Mouse (Mus musculus): ENCODE measurements around the gene BC005537.

Gene BC005537

DNA sequence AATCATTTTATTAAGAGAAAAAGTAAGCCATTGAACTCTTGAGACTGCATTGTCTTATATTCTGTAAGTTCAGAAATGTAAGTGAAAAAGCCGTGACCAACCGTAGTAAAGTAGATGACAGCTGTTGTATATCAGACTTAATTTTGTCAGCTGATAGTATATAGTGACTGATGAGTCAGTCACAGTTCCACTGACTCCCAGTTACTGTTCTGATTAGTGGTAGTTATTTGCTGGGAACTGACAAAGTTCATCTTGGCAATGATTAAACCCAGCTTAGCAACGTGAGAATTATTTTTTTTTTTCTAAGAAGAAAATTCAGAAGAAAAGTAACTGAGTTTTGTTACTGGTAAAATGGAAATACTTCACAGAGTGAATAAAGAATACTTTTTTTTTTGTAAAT, 40.2 kb downstream of the BC005537 start:
- DNase-seq (ENCODE audit: extremely low read depth, low read depth), result no peak

DNA sequence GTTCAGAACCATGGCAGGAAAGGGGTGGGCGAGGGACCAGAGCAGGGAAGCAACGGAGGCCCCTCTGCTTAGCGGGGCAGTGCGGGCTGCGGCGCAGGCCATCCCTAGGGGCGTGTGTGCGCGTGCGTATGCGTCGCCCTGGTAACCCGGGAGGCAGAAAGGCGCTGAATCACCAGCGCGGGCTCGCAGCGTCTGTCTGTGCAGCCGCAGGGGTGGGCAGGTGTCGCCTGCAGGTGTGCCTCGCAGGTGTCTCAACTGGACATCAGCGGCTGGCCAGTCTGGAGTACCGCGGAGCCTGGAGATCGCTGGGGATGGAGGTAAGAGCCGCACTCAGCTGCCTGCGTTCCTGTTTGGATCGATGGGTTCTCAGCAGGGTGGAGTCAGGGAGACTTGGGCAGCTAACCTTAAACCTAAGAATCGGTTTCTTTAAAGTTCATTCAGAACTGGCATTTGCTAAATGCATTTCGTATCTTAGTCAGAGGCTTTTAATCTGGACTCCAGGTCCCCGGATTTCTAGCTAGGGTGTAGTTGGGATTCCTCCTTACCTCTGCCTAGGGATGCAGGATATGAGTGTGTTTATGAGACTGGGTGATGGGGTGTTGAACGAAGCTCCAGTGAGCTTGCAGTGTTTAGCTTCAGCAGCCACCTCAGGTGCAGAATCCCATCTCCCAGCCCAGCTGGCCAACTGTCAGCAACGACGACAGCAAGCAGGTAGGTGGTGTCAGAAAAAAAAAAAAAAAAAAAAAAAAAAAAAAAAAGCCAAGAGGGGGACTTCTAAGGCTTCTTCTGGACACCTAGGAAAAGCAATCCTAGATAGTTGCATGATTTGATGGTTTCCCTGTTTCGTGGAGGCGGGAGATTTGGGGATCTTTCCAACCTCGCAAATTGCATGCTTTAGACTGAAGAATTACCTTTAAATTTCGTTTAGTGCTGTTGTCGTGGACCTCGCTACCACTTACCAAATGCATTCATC, 43.8 kb downstream of the BC005537 start, which contains the start of gene D130043K22Rik:
D130043K22Rik (plus strand) TSS at position 153 of the 973 bp plus-strand sequence.
- DNase-seq (ENCODE audit: extremely low read depth, low read depth), result no peak

DNA sequence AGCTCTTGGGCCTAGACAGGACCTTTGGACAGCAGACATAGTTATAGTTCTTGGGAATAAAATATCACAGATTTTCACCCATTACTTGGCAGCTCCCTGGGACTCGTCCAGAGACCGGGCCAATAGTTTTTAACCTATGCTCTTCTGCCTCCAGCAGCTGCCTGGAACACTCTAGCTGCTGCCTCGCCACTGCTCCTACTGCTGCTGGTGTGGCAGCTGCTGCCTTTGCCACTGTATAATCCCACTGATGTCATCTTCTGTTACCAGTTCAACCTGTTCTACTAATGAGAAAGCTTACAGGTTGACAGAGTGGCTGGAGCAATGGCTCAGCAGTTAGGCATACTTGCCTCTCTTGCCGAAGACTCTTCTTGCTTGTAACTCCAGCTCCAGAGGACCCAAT, 47.9 kb downstream of the BC005537 start:
- no peak for DNase-seq (ENCODE audit: extremely low read depth, low read depth)

- DNase-seq (ENCODE audit: extremely low read depth, low read depth), result no peak
Observed at GRCm38 (mm10) chr13:24851989-24852388, 50.5 kb downstream of the BC005537 start.

DNA sequence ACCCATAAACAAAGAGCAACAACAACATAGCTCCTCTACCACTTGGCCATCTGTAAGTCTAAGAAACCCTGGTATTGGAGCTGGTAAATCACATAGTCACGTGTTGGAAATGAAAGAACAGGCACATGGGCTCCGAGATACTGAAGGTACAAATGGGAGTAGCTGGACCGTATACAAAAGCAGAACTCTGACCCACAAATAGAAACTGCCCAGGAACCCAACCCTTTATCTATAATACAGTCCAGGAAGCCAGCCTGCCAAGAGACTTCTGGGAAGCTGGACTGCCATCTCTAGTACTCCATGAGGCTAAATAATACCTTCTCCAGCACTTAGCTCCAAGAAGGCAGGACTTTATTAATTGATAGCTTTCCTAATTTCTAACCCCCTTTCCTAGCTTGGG, 51.1 kb downstream of the BC005537 start:
- no peak for DNase-seq (ENCODE audit: extremely low read depth, low read depth)

GRCm38 (mm10) chr13:24859115-24859514, 57.7 kb downstream of the BC005537 start:
- no peak for DNase-seq (ENCODE audit: extremely low read depth, low read depth)

GRCm38 (mm10) chr13:24861084-24861483, 59.6 kb downstream of the BC005537 start:
- DNase-seq (ENCODE audit: extremely low read depth, low read depth), result no peak

- no peak for DNase-seq (ENCODE audit: extremely low read depth, low read depth)
Observed at GRCm38 (mm10) chr13:24862021-24862420, 60.6 kb downstream of the BC005537 start.

DNA sequence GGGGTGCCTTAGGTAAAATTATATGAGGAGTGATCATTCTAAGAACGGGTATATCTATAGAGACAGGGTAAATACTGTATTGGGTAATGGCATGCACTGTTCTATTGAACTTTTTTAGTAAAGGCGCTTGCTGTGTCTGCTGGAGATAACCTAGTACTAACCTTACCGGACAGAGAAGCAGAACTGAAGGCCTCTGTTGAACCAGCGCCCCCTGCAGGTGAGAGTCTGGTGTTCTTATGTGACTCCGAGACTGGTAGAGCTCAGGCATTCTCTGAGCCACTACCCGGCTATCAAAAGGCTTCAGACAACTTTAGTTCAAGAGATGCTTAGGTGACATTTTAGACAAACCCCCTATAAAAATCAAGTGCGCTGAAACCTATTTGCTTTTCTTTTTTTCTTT, 61.1 kb downstream of the BC005537 start:
- peak; percentile 36 for DNase-seq (ENCODE audit: extremely low read depth, low read depth)
